Mouse (Mus musculus) hindlimb bud, embryonic 11.5 days (tissue): ENCODE data around the gene Msh5.
A peak's percentile ranks its signal among the peaks of the same experiment; 100 is the strongest.
"Not testable (repeated sequence)": the region's sequence is repeated elsewhere in the genome, so short reads cannot be mapped to it uniquely, and the experiment has no call there.

Experiments used
- DNase-seq: peaks from one replicate; pipeline ENCODE4 v3.0.0-alpha.2; 2012; ENCODE audit warnings: low read depth, low spot score; ENCODE audit errors: extremely low spot score

Gene Msh5

GRCm38 (mm10) chr17:35003022-35003838, 43.3 kb downstream of the Msh5 start:
- no peak for DNase-seq

GRCm38 (mm10) chr17:35002153-35002865, 44.2 kb downstream of the Msh5 start:
- no peak for DNase-seq

- no peak for DNase-seq
Observed at GRCm38 (mm10) chr17:35001452-35002152, 44.9 kb downstream of the Msh5 start.

GRCm38 (mm10) chr17:35000717-35001451, 45.7 kb downstream of the Msh5 start, which contains the start of gene Vars:
Vars (plus strand) TSS chr17:35000987.
- peak; percentile 53 for DNase-seq

GRCm38 (mm10) chr17:34999871-35000716, 46.5 kb downstream of the Msh5 start:
- not testable (repeated sequence) for DNase-seq

GRCm38 (mm10) chr17:34998526-34999430, 47.8 kb downstream of the Msh5 start:
- no peak for DNase-seq

- DNase-seq = no peak
Observed at GRCm38 (mm10) chr17:34997142-34997483, 49.4 kb downstream of the Msh5 start.

- no peak for DNase-seq
Observed at GRCm38 (mm10) chr17:34996411-34997141, 50.0 kb downstream of the Msh5 start.

- not testable (repeated sequence) for DNase-seq
Observed at GRCm38 (mm10) chr17:34995927-34996326, 50.6 kb downstream of the Msh5 start.

GRCm38 (mm10) chr17:34995192-34995591, 51.4 kb downstream of the Msh5 start:
- DNase-seq = not testable (repeated sequence)

GRCm38 (mm10) chr17:34994751-34995150, 51.8 kb downstream of the Msh5 start:
- no peak for DNase-seq

GRCm38 (mm10) chr17:34984218-34984617, 62.3 kb downstream of the Msh5 start:
- DNase-seq = no peak

- DNase-seq = no peak
Observed at GRCm38 (mm10) chr17:34982328-34982727, 64.2 kb downstream of the Msh5 start.

- peak; percentile 60 for DNase-seq
Observed at GRCm38 (mm10) chr17:34981690-34982180, 64.8 kb downstream of the Msh5 start, which contains the start of gene Lsm2. Lsm2 (plus strand) TSS chr17:34981862.

- DNase-seq = no peak
Observed at GRCm38 (mm10) chr17:34980655-34981054, 65.9 kb downstream of the Msh5 start.

GRCm38 (mm10) chr17:34979631-34980030, 66.9 kb downstream of the Msh5 start:
- no peak for DNase-seq
